Mouse (Mus musculus) frontal cortex, postnatal 36 days (tissue): ENCODE data around the gene Aldh1b1.

ENCODE experiments used
- DNase-seq, 2 experiments: peaks; one replicate each; pipeline ENCODE4 v3.0.0; 2022; ENCODE audit warnings: low spot score in 2 of 2

The Aldh1b1 gene

DNA sequence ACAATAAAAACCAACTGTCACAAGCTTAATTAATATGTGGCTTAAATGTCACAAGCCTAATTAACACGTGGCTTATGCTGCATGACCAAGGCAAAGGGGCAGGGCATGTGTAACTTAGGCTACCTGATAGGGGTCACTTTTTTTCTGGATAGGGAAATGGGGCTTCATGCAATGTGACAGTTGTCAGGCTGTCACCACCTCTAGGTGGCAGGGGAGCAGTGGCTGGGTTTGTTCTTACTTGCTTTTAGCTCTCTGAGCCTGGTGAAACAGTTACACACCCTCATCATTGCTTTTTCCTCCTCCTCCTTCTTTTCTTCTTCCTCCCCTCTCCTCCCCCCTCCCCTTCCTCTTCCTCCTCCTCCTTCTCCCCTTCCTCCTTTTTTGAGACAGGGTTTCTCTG lies 15.2 kb upstream of the Aldh1b1 start:
- DNase-seq = no peak

GRCm38 (mm10) chr4:45785959-45786358 lies 12.9 kb upstream of the Aldh1b1 start:
- no peak for DNase-seq

GRCm38 (mm10) chr4:45786674-45787073 lies 12.1 kb upstream of the Aldh1b1 start:
- DNase-seq = no peak

GRCm38 (mm10) chr4:45788446-45789081 lies 10.3 kb upstream of the Aldh1b1 start:
- DNase-seq = no peak

DNA sequence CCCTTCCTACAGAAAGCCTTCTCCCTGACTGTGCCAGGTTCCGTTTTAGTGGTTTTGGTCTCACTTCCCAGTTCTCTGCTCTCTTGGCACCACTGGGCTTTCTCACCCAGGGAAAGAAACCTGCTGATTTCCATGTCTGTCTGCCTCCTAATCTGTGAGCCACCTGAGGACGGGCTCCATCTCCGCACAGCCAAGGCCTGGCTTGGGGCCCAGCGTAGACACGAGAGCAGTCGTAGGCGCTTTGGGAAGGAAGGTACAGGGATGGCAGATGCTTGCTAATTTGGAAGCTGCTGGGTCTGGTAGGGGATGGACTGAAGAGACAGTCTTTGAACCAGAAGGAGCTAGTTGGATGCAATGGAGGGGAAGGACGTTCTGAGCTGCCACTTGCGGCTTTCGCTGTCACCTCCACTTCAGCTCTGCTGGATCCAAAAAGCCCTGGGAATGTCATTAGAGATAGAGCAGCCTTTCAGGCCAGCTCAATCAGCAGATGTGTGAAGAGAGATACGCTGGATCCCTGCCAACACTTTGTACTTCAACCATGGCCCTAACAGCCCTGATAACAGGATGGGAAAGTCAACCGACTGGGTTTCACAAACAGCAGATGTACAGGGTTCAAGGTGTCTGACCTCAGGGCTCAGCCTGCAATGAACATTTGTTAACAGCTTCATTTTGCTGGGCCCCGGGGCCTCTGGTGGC lies 9.4 kb upstream of the Aldh1b1 start:
- DNase-seq = peak; percentile 75 to 76

DNA sequence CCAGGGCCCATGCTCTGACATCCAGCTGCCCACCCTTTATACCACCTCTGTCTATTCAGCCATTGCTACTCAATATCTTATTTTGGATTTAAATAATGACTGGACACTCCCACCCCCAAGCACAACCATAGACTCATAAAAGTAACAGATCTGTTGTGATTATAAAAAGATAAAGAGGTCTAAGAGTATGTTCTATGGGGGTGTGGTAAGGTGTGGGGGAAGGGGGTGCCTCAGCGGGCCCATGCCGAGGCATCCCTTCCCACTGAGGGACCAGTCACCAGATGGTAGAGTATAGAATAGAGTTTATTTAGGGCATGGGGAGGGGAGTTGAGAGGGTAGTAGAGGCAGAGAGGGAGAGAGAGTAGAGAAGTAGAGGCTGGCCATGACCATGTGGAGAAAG lies 8.8 kb upstream of the Aldh1b1 start:
- no peak for DNase-seq

DNA sequence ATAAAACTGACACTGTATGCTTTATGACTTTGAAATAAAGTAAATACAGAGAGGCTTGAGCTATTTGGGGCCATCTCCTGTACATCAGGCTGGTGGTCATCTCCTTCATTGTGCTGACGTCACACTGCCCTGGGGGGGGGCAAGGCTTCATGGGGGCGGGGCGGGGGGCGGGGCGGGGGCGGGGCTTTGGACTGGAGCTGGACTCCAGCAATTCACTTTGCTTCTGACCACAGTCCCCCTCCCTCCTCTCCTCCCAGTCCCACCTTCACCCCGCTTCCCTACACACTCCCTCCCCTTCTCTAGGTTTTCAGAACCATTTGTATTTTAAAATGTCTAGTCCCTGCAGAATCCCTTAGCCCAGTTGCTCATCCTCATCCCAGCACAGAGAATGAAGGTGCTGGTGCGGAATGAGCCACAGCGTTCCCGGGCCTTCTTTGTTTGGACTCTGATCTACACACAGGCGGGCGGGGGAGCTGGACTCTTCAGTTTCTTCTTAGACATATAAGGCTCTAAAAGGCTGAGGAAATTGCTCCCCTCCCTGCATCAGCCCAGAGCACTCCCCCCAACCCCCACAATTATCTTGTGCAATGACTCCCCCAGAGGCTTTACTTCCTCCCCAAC lies 3.5 kb upstream of the Aldh1b1 start:
- DNase-seq = no peak

GRCm38 (mm10) chr4:45796760-45797159 lies 2.1 kb upstream of the Aldh1b1 start:
- DNase-seq = no peak

GRCm38 (mm10) chr4:45799956-45800537 lies 1.2 kb downstream of the Aldh1b1 start:
- DNase-seq = no peak

- no peak for DNase-seq
Measured at GRCm38 (mm10) chr4:45802900-45803299, 4.1 kb downstream of the Aldh1b1 start.

DNA sequence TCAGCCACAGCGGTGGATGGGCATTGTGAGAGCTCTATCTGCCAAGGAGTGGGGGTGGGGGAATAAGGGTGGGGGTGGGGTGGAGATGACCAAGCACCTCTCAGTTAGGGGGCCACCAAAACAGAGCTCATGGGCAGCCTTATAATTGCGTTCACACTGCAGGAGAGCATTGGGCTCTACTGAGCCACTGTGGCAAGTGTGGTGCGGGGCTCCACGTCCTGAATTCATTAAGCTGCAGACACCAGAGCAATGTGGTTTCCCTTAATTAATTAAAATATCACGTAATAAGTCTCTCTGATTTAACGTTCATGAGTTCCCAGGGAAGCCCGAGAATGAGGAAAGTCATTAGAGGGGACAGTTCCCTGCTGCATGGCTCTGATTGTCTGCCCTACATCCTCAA lies 9.2 kb downstream of the Aldh1b1 start:
- no peak for DNase-seq

GRCm38 (mm10) chr4:45811250-45811649 lies 12.4 kb downstream of the Aldh1b1 start:
- no peak for DNase-seq

GRCm38 (mm10) chr4:45815542-45815941 lies 16.7 kb downstream of the Aldh1b1 start:
- DNase-seq = peak; percentile 39 to 55

GRCm38 (mm10) chr4:45818814-45819207 lies 20.0 kb downstream of the Aldh1b1 start:
- no peak for DNase-seq

DNA sequence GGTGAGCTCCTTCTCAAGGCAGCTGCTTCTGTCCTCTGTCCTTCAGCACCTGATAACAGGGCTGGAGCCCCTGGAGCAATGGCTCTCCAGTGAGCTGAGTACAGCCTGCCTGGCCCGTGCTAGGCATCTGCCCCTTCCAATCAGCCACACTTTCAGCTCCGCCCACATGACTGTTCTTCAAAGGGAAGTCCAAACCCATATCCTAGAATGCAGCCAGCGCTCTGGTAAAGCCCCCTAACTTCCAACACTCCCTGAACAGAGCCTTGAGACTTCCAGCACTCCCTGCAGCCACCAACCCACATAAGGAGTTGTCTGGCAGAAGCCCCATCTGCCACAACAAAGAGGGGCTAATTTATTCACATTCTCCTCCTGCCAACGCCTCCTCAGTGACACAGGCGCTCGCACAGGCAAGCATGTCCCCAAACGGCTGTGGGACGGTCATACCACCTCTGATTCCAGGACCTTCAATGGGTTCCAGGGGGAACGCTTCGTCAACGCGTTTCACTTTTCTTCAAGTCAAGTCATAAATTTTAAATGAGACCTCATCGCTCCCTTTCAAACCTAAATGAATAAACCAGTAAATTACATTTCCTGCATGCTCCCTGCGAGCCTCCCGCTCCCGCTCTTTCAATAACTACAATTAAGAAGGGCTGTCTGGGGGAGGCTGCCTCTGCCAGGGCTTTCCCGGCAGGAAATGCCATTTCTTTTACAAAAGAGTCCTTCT lies 20.5 kb downstream of the Aldh1b1 start:
- DNase-seq = peak; percentile 51 to 63

DNA sequence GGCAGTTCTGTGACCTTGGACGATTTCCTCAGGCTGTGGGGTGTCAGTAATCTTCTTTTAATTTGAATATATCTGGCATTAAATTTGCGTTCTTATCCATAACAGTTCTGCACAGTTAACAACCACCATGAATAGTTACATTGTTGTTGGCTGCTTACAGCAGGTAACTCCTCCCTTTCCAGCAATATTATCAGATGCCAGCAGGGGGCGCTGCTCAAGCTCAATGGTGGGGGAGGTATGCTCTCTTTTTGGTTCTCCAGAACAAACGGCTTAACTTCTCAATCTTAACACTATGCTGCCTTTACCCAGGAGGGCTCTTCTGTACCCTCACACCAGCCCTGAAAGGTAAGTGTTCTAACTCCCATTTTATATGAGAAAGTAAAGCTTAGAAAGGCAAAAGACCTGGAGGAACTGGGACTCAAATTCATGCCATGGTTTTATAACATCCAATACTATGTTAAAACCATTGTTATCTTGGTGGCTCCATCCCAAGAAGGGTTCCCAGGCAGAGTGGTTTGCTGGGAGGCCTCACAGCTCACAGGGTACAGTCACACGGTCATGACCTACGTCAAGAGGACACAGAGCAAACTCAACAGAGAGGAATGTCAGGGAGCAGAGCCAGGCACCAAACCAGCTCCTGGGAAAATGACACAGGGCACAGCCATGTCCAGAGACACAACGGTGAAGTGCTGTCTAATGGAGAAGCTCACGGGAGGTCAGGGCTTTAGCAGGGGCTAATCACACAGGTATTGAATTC lies 21.4 kb downstream of the Aldh1b1 start:
- DNase-seq = peak; percentile 56 to 64

GRCm38 (mm10) chr4:45821995-45822394 lies 23.2 kb downstream of the Aldh1b1 start:
- no peak for DNase-seq

DNA sequence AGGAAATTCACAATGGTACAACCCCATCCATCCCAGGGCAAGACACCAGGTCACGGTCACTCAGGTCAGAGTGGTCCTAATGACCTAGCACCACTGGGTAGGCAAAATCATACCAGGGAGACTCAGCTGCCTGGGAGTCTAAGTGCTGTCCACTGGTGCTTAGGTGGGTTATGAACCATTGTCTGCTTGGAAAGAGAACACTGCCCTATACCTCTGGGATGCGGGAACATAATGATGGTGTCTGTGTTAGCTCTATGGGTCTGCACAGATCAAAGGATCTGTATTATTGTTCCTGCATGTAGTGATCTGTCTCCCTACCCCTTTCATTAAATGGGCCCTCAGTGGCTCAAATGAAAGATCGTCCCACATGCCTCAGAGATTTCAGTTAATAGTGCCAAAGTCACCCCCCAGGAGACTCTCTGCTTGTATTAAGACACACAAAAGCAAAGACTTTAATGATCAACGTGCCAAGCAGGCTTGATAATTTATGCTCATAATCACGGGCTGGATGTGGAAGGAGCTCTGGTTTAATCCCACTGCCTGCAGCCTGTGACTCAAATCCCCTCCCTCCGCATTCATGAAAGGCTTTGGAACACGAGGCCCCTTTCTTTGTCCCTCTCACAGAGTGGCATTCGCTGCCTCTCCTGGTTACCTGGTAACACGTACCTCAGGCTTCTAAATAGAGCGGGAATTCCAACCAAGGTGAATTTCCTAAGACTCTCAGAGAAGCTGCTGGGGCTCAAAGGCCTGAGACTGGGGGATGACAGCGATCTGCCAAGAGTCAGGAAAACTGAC lies 24.2 kb downstream of the Aldh1b1 start:
- no peak for DNase-seq

GRCm38 (mm10) chr4:45824049-45824760 lies 25.4 kb downstream of the Aldh1b1 start:
- DNase-seq = no peak
